Mouse (Mus musculus) lung, postnatal 0 days (tissue): ENCODE data around the gene Stxbp6. TPM values are rescaled to one million over a fixed set of nuclear protein-coding genes. Genes with fewer than 3 reads are reported as not detected.
"Not testable (repeated sequence)": the region's sequence is repeated elsewhere in the genome, so short reads cannot be mapped to it uniquely, and the experiment has no call there.

Experiments
- ATAC-seq: fragments of 200-750 bp; cut with Nextera tagmentation; 2 replicates; pipeline ENCODE4 v1.8.0; 2017; ENCODE audit warnings: moderate library complexity
- DNase-seq: peaks from one replicate; pipeline ENCODE4 v3.0.0-alpha.2; 2016; ENCODE audit warnings: low spot score
- H3K27ac ChIP-seq: fragments of 300-500 bp; sonication (generic); 2 replicates; pipeline ENCODE4 v1.5.1; 2014; ENCODE audit warnings: antibody characterized with exemption, mild to moderate bottlenecking, low read length, mixed read lengths
- H3K27me3 ChIP-seq: fragments of 300-500 bp; sonication (generic); replicated peaks from 2 replicates; pipeline ENCODE4 v1.6.1; 2014; ENCODE audit warnings: low read length, mixed read lengths; ENCODE audit not compliant: insufficient read depth
- H3K36me3 ChIP-seq: fragments of 300-500 bp; sonication (generic); 2 replicates; pipeline ENCODE4 v1.6.1; 2014; ENCODE audit warnings: low read length, mixed read lengths; ENCODE audit not compliant: insufficient read depth
- H3K4me1 ChIP-seq: fragments of 300-500 bp; sonication (generic); 2 replicates; pipeline ENCODE4 v1.6.1; 2014; ENCODE audit warnings: antibody characterized with exemption, low read depth, low read length, mixed read lengths; ENCODE audit not compliant: insufficient read depth
- H3K4me2 ChIP-seq: fragments of 300-500 bp; sonication (generic); replicated peaks from 2 replicates; pipeline ENCODE4 v1.6.1; 2014; ENCODE audit warnings: low read depth, mild to moderate bottlenecking, low read length, moderate library complexity, mixed read lengths
- H3K4me3 ChIP-seq: fragments of 300-500 bp; sonication (generic); 2 replicates; pipeline ENCODE4 v1.5.1; 2014; ENCODE audit warnings: low read depth, low read length
- H3K9ac ChIP-seq: fragments of 300-500 bp; sonication (generic); replicated peaks from 2 replicates; pipeline ENCODE4 v1.6.1; 2014; ENCODE audit warnings: low read depth, mild to moderate bottlenecking
- H3K9me3 ChIP-seq: fragments of 300-500 bp; sonication (generic); 2 replicates; pipeline ENCODE4 v1.6.1; 2016; ENCODE audit warnings: low read length, mixed read lengths
- CTCF ChIP-seq: IDR thresholded peaks from 2 replicates; pipeline ENCODE4 v1.5.1; 2016; ENCODE audit warnings: antibody characterized with exemption, mild to moderate bottlenecking
- EP300 ChIP-seq: IDR thresholded peaks from 2 replicates; pipeline ENCODE4 v1.6.1; 2016; ENCODE audit warnings: antibody characterized with exemption, mild to moderate bottlenecking, control low read depth
- WGBS: fragments of 180-500 bp; shearing (Covaris S2); extraction: QIAGEN DNeasy Blood & Tissue Kit; methylation state at CpG from one replicate; pipeline ENCODE4 v1.1.7; 2014; 5-methylcytosine and 5-hydroxymethylcytosine counted together
- polyA plus RNA-seq: library from polyadenylated mRNA; unstranded; fragments of >200 nt; fragmentation: Nextera tagmentation; extraction: Ambion mirVana; gene quantifications from 2 replicates; pipeline ENCODE4 v1.2.1, GENCODE M21; 2015

The Stxbp6 gene
- 22.1 and 25.7 TPM in 2 replicates for polyA plus RNA-seq

DNA sequence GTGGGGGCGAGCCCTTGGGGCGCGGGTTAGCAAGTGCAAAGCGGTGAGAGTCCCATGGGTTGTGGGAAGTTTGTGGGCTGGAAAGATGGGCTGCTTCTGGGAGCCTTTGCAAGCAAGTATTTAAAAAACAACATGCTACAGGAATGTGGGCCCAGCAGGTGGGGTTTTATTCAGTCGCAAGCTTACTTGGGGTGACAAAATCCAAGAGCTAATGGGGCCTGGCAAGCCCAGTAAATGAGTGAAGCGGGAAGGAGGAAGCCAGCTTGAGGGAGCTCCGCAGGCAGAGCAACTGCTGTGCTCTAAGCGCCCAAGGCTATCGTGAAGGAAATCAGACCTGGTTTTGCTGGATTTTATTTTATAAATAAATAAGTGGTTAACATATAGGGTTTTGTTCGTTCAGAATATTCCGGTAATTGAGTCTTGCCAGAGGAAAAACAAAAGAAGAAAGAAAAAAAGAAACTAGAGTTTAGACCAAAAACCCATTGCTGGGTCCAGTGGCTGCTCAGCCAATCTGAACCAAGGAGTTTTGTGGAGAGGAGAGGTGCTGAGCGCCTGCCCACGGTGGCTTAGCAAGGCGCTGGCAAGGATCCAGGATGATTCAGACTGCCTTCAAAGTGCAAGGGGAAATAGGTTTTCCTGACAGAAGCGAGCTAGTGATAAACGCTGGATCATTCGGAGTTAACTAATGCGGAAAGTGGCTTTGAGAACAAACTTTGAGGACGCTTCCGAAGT lies at the start of gene Stxbp6:
TSS of gene Stxbp6 (minus strand) at position 99 of the 732 bp plus-strand sequence.
- ATAC-seq: peak; percentile 64

DNA sequence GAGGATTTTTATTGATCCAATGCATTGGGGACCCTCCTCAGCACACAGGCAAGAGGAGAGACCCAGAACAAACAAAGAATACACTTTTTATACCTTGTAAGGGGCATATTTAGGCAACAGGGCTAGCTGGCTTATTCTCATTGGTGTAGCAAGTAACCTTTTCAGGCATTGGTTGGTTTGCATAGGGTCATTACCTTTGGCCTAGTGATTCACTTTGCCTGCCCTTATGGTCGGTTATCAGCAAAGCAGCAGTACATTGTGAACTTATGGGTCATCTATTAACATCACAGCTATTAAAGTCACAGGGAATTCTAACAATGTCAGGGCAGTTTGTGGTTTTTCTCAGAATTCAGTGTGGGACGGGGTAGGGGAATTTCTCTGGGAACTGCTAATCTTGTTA lies 28.4 kb upstream of the Stxbp6 start:
- H3K9ac ChIP-seq, H3K4me2 ChIP-seq, H3K4me1 ChIP-seq, DNase-seq, H3K27me3 ChIP-seq, H3K9me3 ChIP-seq, H3K36me3 ChIP-seq, ATAC-seq, H3K4me3 ChIP-seq, H3K27ac ChIP-seq: not testable (repeated sequence)
- 60% methylated on average over 2 of the region's 2 CpGs for WGBS

More for the DNA sequence above, at the start of gene Stxbp6:
- no peaks in the 10 kb centered on the region for H3K36me3 ChIP-seq
- H3K27me3 ChIP-seq: no peaks in the 10 kb centered on the region
- peak within 1 kb of the TSS; percentile 85 for H3K27ac ChIP-seq
- H3K9me3 ChIP-seq: no peaks in the 10 kb centered on the region
- H3K9ac ChIP-seq: peak within 1 kb of the TSS; percentile 65
- 0 out of 2 replicates have a peak, but pooled peaks cover 3% of the 10 kb centered on the region for H3K4me1 ChIP-seq
- 3% methylated on average over 20 of the region's 20 CpGs for WGBS
- peak within 1 kb of the TSS; percentile 91 for H3K4me2 ChIP-seq
- TF ChIP-seq CTCF: no peak
- peak; percentile 31; the same call in 1 of the 2 replicates for TF ChIP-seq EP300
- peak within 1 kb of the TSS; percentile 76 for H3K4me3 ChIP-seq
- peak; percentile 93 for DNase-seq

DNA sequence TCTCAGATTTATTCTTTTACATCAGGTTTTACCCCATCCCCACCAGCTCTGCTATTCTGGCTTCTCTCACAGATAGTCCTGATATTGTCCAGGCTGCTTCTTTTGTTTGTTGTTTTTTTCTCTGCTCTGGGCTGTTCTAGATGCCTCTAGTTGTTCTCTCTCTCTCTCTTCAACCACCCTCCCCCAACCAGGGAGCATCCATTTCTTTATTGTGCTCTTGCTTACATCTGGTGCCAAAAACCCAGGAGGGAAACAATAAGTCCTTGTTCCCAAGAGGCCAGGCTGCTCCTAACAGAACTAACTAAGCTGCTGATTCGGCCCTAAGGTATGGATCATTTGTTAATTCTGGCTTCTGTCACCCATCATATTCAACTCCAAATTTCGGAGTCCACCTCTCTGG lies 19.2 kb upstream of the Stxbp6 start:
- Histone ChIP-seq H3K9ac (no peak overlapping the region), H3K36me3 (no peaks in the 10 kb centered on the region), H3K27me3 (no peaks in the 10 kb centered on the region), H3K27ac (no peak overlapping the region), H3K4me3 (no peak overlapping the region), H3K4me1 (no peaks in the 10 kb centered on the region), H3K4me2 (no peak overlapping the region), H3K9me3 (no peaks in the 10 kb centered on the region)
- WGBS: 54% methylated on average over 2 of the region's 2 CpGs
- no peak for TF ChIP-seq CTCF
- TF ChIP-seq EP300: no peak
- no peak for ATAC-seq
- DNase-seq: no peak

DNA sequence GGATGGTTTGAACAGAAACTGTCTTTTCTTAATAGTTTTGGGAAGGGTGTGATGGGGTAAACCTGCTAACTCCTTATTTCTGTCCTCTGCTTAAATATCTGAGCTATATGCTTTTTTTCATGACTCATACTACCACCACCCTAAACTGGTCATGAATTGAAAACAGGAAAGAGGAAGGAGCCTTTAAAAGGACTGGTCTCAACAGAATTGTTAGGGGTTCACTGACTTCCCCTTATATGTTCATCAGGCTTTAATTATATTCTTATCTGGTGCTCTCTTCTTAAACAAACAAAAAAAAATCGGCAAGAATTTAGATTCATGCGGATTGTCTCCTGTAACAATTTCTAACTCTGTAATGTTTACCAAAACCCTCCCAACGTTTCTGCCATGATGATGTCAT lies 17.9 kb upstream of the Stxbp6 start:
- TF ChIP-seq CTCF: no peak
- TF ChIP-seq EP300: no peak

DNA sequence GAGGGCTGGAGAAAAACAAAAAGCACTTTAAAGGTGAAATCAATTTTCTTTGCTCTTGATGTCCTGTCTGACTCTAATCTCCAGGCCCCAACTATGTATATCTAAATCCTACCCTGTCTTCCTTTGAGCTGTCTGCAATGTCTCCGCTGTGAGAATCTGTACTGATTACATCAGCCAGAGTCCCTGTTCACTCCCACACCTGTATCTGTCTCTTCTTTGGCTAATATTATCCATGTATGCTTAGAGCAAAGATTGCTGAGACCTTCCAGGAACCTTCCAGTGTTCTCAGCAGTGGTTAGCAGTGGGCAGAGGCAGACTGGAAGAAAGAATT lies 8.6 kb upstream of the Stxbp6 start:
- H3K9ac ChIP-seq: no peak overlapping the region
- 53% methylated on average over 1 of the region's 1 CpGs for WGBS
- no peak for DNase-seq
- TF ChIP-seq EP300 (no peak), CTCF (no peak)
- no peaks in the 10 kb centered on the region for H3K27me3 ChIP-seq
- no peak overlapping the region for H3K27ac ChIP-seq
- no peaks in the 10 kb centered on the region for H3K36me3 ChIP-seq
- no peak overlapping the region for H3K4me2 ChIP-seq
- no peaks in the 10 kb centered on the region for H3K9me3 ChIP-seq
- peaks cover 13% of the 10 kb centered on the region; the same call in 1 of the 2 replicates for H3K4me1 ChIP-seq
- H3K4me3 ChIP-seq: no peak overlapping the region
- no peak for ATAC-seq

More for the DNA sequence above, 17.9 kb upstream of the Stxbp6 start:
- H3K36me3 ChIP-seq: no peaks in the 10 kb centered on the region
- no peak overlapping the region for H3K4me3 ChIP-seq
- H3K4me2 ChIP-seq: no peak overlapping the region
- H3K27me3 ChIP-seq: no peaks in the 10 kb centered on the region
- H3K27ac ChIP-seq: no peak overlapping the region
- H3K9ac ChIP-seq: no peak overlapping the region
- DNase-seq: no peak
- no peaks in the 10 kb centered on the region for H3K9me3 ChIP-seq
- WGBS: 16% methylated on average over 3 of the region's 3 CpGs
- H3K4me1 ChIP-seq: no peaks in the 10 kb centered on the region
- ATAC-seq: no peak

DNA sequence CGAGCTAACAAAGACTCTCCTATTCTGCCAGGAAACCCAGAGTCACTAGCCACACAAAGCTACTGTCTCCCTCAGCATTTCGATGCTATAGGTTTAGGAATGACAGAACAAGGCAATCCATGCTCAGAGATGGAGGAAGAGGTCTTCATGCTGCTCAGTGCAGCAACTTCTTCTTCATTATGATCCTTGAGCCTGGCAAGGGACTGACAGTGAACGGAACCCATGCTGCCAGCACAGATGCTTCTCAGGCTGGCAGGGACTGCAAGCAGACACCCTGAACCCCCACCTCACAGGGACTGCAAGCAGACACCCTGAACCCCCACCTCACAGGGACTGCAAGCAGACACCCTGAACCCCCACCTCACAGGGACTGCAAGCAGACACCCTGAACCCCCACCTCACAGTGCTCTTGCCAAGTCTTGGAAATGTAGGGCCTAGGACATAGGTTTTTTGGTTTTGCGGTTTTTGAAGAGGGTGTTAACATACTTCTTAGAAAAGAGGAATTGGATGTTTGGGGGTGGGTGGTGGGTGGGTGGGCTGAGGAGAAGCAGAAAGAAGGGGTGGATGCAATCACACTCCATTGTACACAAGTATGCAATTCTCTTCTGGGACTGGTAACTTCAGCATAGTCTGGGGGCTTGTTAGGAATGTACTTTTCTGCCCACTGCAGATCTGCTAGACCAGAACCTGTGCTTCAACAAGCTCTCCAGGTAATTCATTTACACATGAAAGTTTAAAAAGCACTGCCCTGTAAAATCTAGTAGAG lies 8.1 kb upstream of the Stxbp6 start:
- WGBS: 64% methylated on average over 4 of the region's 4 CpGs
- H3K4me2 ChIP-seq: no peak overlapping the region
- H3K4me3 ChIP-seq: no peak overlapping the region
- TF ChIP-seq EP300: no peak
- TF ChIP-seq CTCF: no peak
- ATAC-seq: no peak
- no peak overlapping the region for H3K9ac ChIP-seq
- H3K4me1 ChIP-seq: peaks cover 13% of the 10 kb centered on the region; the same call in 1 of the 2 replicates
- no peak overlapping the region for H3K27ac ChIP-seq
- no peaks in the 10 kb centered on the region for H3K27me3 ChIP-seq
- no peaks in the 10 kb centered on the region for H3K36me3 ChIP-seq
- DNase-seq: no peak
- no peaks in the 10 kb centered on the region for H3K9me3 ChIP-seq
